Mouse (Mus musculus): Measurements from ENCODE around the gene Kif18b. TPM values are rescaled to one million over a fixed set of nuclear protein-coding genes. Genes with fewer than 3 reads are reported as not detected.

Gene Kif18b
- polyA plus RNA-seq, 1 experiment: 45.1 TPM

DNA sequence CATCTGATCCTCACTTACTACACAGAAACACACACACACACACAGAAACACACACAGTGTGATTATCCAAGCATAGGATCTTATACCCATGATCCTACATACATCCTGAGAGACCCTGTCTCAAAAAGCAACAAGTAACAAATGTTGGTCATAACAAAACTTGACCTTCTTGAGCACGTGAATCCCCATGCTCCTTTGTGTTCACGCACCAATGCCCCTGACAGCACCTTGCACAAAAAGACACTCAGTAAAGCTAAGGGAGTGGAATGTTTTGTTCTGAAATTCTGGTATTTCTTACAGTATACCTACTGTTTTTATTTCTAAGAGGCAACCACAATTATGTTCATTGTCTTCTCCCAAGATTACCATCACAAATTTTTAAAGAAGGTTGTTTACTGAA is 45.4 kb downstream of the Kif18b start:
- H3K4me3 ChIP-seq (ENCODE audit: control insufficient read depth, insufficient read depth, low read length): no peak overlapping the region

DNA sequence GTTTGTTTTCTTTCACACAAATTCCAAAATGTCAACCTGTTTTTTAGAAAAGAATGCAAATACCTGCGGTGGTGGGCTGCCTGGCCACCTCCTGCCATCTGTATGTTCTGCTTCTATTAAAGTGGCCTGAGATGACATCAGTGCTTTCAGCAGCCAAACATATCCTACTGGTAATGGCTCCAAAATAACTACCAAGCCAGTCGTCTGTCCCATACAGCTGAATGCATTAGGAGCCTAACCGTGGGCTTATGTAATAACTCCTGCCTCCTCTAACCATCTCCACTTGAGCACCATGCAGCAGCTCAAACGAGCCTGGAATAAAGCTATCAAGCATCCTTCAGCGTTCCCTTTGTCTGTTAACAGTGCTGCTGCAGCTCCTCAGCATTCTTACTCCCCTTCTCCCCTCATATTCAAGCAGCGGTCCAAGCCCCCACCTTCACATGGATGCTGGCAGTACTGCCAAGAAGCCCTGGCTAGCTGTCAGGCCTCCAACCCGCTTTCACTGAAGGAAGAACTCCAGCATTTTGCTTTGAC is 50.1 kb downstream of the Kif18b start:
- H3K4me3 ChIP-seq (ENCODE audit: control insufficient read depth, insufficient read depth, low read length): no peak overlapping the region
- TF ChIP-seq POLR2A (IDR thresholded peaks at IDR 0.05; ENCODE audit: control insufficient read depth, extremely low read depth, insufficient read depth, low read length, poor library complexity) (no peak), CTCF (IDR thresholded peaks at IDR 0.05; ENCODE audit: borderline replicate concordance, control insufficient read depth, extremely low read depth, insufficient read depth, low read length, poor library complexity) (no peak)
- DNase-seq: no peak
- WGBS: 96% methylated on average over 7 of the region's 7 CpGs
- H3K27me3 ChIP-seq (ENCODE audit: control insufficient read depth, insufficient read depth, low read length): no peaks in the 10 kb centered on the region
- no peaks in the 10 kb centered on the region for H3K4me1 ChIP-seq (replicated peaks; ENCODE audit: control insufficient read depth, insufficient read depth, low read length)
- H3K27ac ChIP-seq (ENCODE audit: control insufficient read depth, insufficient read depth, low read length): no peak overlapping the region
- peaks cover 46% of the 10 kb centered on the region for H3K36me3 ChIP-seq (ENCODE audit: control insufficient read depth, insufficient read depth, low read length)

More for the DNA sequence above, 45.4 kb downstream of the Kif18b start:
- H3K4me1 ChIP-seq (replicated peaks; ENCODE audit: control insufficient read depth, insufficient read depth, low read length): peaks cover 3% of the 10 kb centered on the region; the same call in 1 of the 2 replicates
- DNase-seq: no peak
- H3K36me3 ChIP-seq (ENCODE audit: control insufficient read depth, insufficient read depth, low read length): peaks cover 16% of the 10 kb centered on the region
- TF ChIP-seq CTCF (IDR thresholded peaks at IDR 0.05; ENCODE audit: borderline replicate concordance, control insufficient read depth, extremely low read depth, insufficient read depth, low read length, poor library complexity) (no peak), POLR2A (IDR thresholded peaks at IDR 0.05; ENCODE audit: control insufficient read depth, extremely low read depth, insufficient read depth, low read length, poor library complexity) (no peak)
- no peak overlapping the region for H3K27ac ChIP-seq (ENCODE audit: control insufficient read depth, insufficient read depth, low read length)
- WGBS: 93% methylated on average over 2 of the region's 2 CpGs
- H3K27me3 ChIP-seq (ENCODE audit: control insufficient read depth, insufficient read depth, low read length): no peaks in the 10 kb centered on the region; the same call in 1 of the 2 replicates

DNA sequence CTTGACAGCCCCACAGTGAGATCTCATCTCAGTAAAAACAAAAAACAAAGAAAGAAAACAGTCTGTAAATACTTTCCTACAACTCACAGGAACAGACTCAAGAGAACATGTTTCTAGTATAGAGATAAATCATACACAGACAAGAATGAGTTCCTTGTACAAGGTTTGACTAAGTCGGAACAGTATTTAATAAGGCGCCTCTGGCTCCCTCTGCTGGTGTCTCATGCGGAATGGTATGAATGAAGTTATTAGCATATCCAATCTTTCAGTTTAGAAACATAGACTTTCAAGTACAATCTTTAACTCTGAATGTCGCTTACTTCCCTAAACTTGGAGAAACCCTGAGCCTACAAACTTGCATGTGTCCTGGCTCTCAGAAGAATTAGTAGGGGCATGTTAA is 60.7 kb downstream of the Kif18b start:
- H3K36me3 ChIP-seq (ENCODE audit: control insufficient read depth, insufficient read depth, low read length): peaks cover 59% of the 10 kb centered on the region
- DNase-seq: peak; percentile 39

DNA sequence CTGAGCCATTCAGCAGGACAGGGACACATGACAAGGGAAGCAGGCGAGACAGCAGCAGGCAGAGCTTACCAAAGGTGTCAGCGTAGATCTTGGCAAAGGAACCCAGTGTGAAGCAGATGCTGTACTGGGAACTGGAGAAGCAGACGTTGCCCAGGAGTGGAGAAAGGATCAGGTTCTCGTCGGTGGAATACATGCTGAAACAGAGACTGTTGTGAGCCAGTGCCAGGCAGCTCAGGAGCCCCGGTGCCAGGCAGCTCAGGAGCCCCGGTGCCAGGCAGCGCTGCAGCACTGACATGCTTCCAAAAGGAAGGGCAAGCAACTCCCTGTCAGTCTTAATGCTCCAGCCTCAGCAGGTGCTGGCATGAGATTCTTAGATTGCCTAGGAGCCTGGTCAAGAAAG is 65.0 kb downstream of the Kif18b start:
- Histone ChIP-seq H3K27ac (ENCODE audit: control insufficient read depth, insufficient read depth, low read length) (no peak overlapping the region), H3K27me3 (ENCODE audit: control insufficient read depth, insufficient read depth, low read length) (no peaks in the 10 kb centered on the region), H3K36me3 (ENCODE audit: control insufficient read depth, insufficient read depth, low read length) (peaks cover 43% of the 10 kb centered on the region), H3K4me3 (ENCODE audit: control insufficient read depth, insufficient read depth, low read length) (no peak overlapping the region), H3K4me1 (replicated peaks; ENCODE audit: control insufficient read depth, insufficient read depth, low read length) (no peaks in the 10 kb centered on the region)
- TF ChIP-seq POLR2A (IDR thresholded peaks at IDR 0.05; ENCODE audit: control insufficient read depth, extremely low read depth, insufficient read depth, low read length, poor library complexity) (no peak), CTCF (IDR thresholded peaks at IDR 0.05; ENCODE audit: borderline replicate concordance, control insufficient read depth, extremely low read depth, insufficient read depth, low read length, poor library complexity) (no peak)
- WGBS: 96% methylated on average over 8 of the region's 8 CpGs
- no peak for DNase-seq

More for the DNA sequence above, 60.7 kb downstream of the Kif18b start:
- Histone ChIP-seq H3K4me1 (replicated peaks; ENCODE audit: control insufficient read depth, insufficient read depth, low read length) (no peaks in the 10 kb centered on the region), H3K27ac (ENCODE audit: control insufficient read depth, insufficient read depth, low read length) (no peak overlapping the region), H3K4me3 (ENCODE audit: control insufficient read depth, insufficient read depth, low read length) (no peak overlapping the region), H3K27me3 (ENCODE audit: control insufficient read depth, insufficient read depth, low read length) (no peaks in the 10 kb centered on the region)
- TF ChIP-seq CTCF (IDR thresholded peaks at IDR 0.05; ENCODE audit: borderline replicate concordance, control insufficient read depth, extremely low read depth, insufficient read depth, low read length, poor library complexity): no peak
- 40% methylated on average over 4 of the region's 4 CpGs for WGBS

DNA sequence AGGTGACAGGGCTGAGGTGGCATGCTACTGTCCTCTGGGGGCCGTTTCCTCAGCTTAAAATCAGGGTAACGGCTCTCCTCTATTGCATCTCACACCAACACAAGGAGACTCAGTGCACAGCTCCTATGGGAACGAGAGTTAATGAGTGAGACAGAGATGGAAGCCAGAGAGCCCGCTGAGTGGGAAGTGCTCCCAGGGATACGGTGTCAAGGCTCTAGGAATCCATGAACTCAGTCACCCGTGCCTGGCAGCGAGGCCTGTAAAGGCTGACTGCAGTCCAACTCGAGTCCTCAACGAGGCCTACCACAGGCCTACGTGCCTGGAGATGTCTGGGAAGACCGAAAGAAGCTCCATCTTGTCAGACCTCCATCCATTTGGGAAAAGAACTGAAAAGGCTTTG is 66.0 kb downstream of the Kif18b start:
- H3K27ac ChIP-seq (ENCODE audit: control insufficient read depth, insufficient read depth, low read length): no peak overlapping the region
- H3K4me1 ChIP-seq (replicated peaks; ENCODE audit: control insufficient read depth, insufficient read depth, low read length): no peaks in the 10 kb centered on the region
- TF ChIP-seq POLR2A (IDR thresholded peaks at IDR 0.05; ENCODE audit: control insufficient read depth, extremely low read depth, insufficient read depth, low read length, poor library complexity) (no peak), CTCF (IDR thresholded peaks at IDR 0.05; ENCODE audit: borderline replicate concordance, control insufficient read depth, extremely low read depth, insufficient read depth, low read length, poor library complexity) (no peak)
- H3K27me3 ChIP-seq (ENCODE audit: control insufficient read depth, insufficient read depth, low read length): no peaks in the 10 kb centered on the region
- H3K4me3 ChIP-seq (ENCODE audit: control insufficient read depth, insufficient read depth, low read length): no peak overlapping the region
- H3K36me3 ChIP-seq (ENCODE audit: control insufficient read depth, insufficient read depth, low read length): peaks cover 44% of the 10 kb centered on the region
- 97% methylated on average over 11 of the region's 11 CpGs for WGBS
- no peak for DNase-seq

DNA sequence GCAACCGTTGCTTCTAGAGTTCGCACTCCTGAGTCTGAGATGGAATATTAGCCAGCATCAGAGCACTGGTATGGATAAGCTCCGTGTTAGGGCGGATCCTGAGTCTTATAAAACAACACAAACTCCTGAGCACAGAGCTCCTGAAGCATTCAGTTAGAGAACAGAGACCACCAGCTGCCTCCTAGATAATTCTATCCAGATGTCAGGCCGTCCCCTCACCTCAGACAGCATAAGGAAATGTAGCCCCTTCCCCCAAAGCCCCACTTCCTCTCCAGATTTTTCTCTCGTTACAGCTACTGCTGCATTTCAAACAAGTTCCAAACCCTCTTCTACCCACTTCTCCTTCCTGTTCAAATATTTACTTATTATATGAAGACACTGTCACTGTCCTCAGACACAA is 69.0 kb downstream of the Kif18b start:
- TF ChIP-seq POLR2A (IDR thresholded peaks at IDR 0.05; ENCODE audit: control insufficient read depth, extremely low read depth, insufficient read depth, low read length, poor library complexity) (no peak), CTCF (IDR thresholded peaks at IDR 0.05; ENCODE audit: borderline replicate concordance, control insufficient read depth, extremely low read depth, insufficient read depth, low read length, poor library complexity) (no peak)
- WGBS: 91% methylated on average over 6 of the region's 6 CpGs
- no peak for DNase-seq
- no peaks in the 10 kb centered on the region for H3K27me3 ChIP-seq (ENCODE audit: control insufficient read depth, insufficient read depth, low read length)
- H3K4me3 ChIP-seq (ENCODE audit: control insufficient read depth, insufficient read depth, low read length): no peak overlapping the region
- H3K36me3 ChIP-seq (ENCODE audit: control insufficient read depth, insufficient read depth, low read length): peaks cover 44% of the 10 kb centered on the region
- H3K4me1 ChIP-seq (replicated peaks; ENCODE audit: control insufficient read depth, insufficient read depth, low read length): no peaks in the 10 kb centered on the region
- no peak overlapping the region for H3K27ac ChIP-seq (ENCODE audit: control insufficient read depth, insufficient read depth, low read length)

Other genes starting within 250 kb of the Kif18b start
- 8.7 and 9.6 TPM in 2 replicates for gene Ccdc43, start 227.3 kb downstream of the Kif18b start, polyA plus RNA-seq (2012; rRNA removed)
- 30.2 and 51.6 TPM in 2 replicates for gene Adam11, start 163.7 kb downstream of the Kif18b start, polyA plus RNA-seq (2012; rRNA removed)
- 1.4 and 1.7 TPM in 2 replicates for gene Gjc1, start 105.4 kb downstream of the Kif18b start, polyA plus RNA-seq (2012; rRNA removed)
- 0.36 and 1.4 TPM in 2 replicates for gene Higd1b, start 89.3 kb downstream of the Kif18b start, polyA plus RNA-seq (2012; rRNA removed)
- 215 and 245 TPM in 2 replicates for gene Eftud2, start 44.1 kb downstream of the Kif18b start, polyA plus RNA-seq (2012; rRNA removed)
- gene Ccdc103, start 43.9 kb downstream of the Kif18b start, polyA plus RNA-seq (2012; rRNA removed): 0.28 TPM in 1 of 2 replicates, not detected in the other
- gene Fam187a, start 40.0 kb downstream of the Kif18b start, polyA plus RNA-seq (2012; rRNA removed): not detected in 2 replicates
- gene Gfap, start 24.2 kb downstream of the Kif18b start, polyA plus RNA-seq (2012; rRNA removed): 0.94 and 1.1 TPM in 2 replicates
- gene C1ql1, start 21.6 kb upstream of the Kif18b start, polyA plus RNA-seq (2012; rRNA removed): 0.08 and 0.20 TPM in 2 replicates
- 52.5 and 60.8 TPM in 2 replicates for gene Nmt1, start 103.1 kb upstream of the Kif18b start, polyA plus RNA-seq (2012; rRNA removed)
- gene Dcakd, start 103.2 kb upstream of the Kif18b start, polyA plus RNA-seq (2012; rRNA removed): 77.5 and 88.2 TPM in 2 replicates
- gene Plcd3, start 176.5 kb upstream of the Kif18b start, polyA plus RNA-seq (2012; rRNA removed): 3.9 and 5.4 TPM in 2 replicates
- gene Acbd4, start 176.6 kb upstream of the Kif18b start, polyA plus RNA-seq (2012; rRNA removed): 28.8 and 29.5 TPM in 2 replicates
- gene Hexim1, start 191.1 kb upstream of the Kif18b start, polyA plus RNA-seq (2012; rRNA removed): 18.2 and 18.4 TPM in 2 replicates
- gene Hexim2, start 207.3 kb upstream of the Kif18b start, polyA plus RNA-seq (2012; rRNA removed): 4.9 and 6.9 TPM in 2 replicates
- 235 and 264 TPM in 2 replicates for gene Fmnl1, start 246.0 kb upstream of the Kif18b start, polyA plus RNA-seq (2012; rRNA removed)